Mouse (Mus musculus) cerebellum, adult 9-11 months (tissue): ENCODE measurements at regions not wholly inside any gene's neighbourhood (a gene's known extent, or its start where the extent isn't known, plus 50 kb on each side); places are given as distances from the start of the nearest gene placed in this dataset.
"Not testable (repeated sequence)": the region's sequence is repeated elsewhere in the genome, so short reads cannot be mapped to it uniquely, and the experiment has no call there.

Experiments
- DNase-seq: peaks from one replicate; pipeline ENCODE4 v3.0.0; 2022

- DNase-seq: no peak
These were observed 63.6 kb downstream of the Cd2 start for GRCm38 (mm10) chr3:101224091-101224490.

- DNase-seq: no peak
These were observed 67.8 kb downstream of the Cd2 start for GRCm38 (mm10) chr3:101219897-101220296.

GRCm38 (mm10) chr3:101216711-101217110 lies 71.0 kb downstream of the Cd2 start:
- DNase-seq: no peak

GRCm38 (mm10) chr3:101213212-101213562 lies 74.6 kb downstream of the Cd2 start:
- no peak for DNase-seq

GRCm38 (mm10) chr3:101212403-101213211 lies 75.1 kb downstream of the Cd2 start:
- DNase-seq: no peak

- no peak for DNase-seq
These were observed 75.8 kb downstream of the Cd2 start for GRCm38 (mm10) chr3:101211936-101212335.

GRCm38 (mm10) chr3:101209546-101209945 lies 78.2 kb downstream of the Cd2 start:
- DNase-seq: no peak

- DNase-seq: no peak
These were observed 79.0 kb downstream of the Cd2 start for GRCm38 (mm10) chr3:101208751-101209150.

- not testable (repeated sequence) for DNase-seq
These were observed 81.6 kb downstream of the Cd2 start for GRCm38 (mm10) chr3:101206172-101206571.

GRCm38 (mm10) chr3:101194725-101195124 lies 84.6 kb upstream of the Ptgfrn start:
- DNase-seq: no peak

- no peak for DNase-seq
These were observed 84.2 kb upstream of the Ptgfrn start for GRCm38 (mm10) chr3:101194319-101194718.

- DNase-seq: no peak
These were observed 81.4 kb upstream of the Ptgfrn start for GRCm38 (mm10) chr3:101191298-101191986.

- DNase-seq: no peak
These were observed 71.9 kb upstream of the Ptgfrn start for GRCm38 (mm10) chr3:101181958-101182357.

- no peak for DNase-seq
These were observed 63.9 kb upstream of the Ptgfrn start for GRCm38 (mm10) chr3:101173954-101174353.

GRCm38 (mm10) chr3:101170037-101171019 lies 60.2 kb upstream of the Ptgfrn start:
- no peak for DNase-seq

- DNase-seq: no peak
These were observed 56.9 kb upstream of the Ptgfrn start for GRCm38 (mm10) chr3:101167026-101167425.

GRCm38 (mm10) chr3:101166580-101166979 lies 56.5 kb upstream of the Ptgfrn start:
- no peak for DNase-seq

GRCm38 (mm10) chr3:101165261-101165660 lies 55.2 kb upstream of the Ptgfrn start:
- DNase-seq: no peak

GRCm38 (mm10) chr3:101164771-101165170 lies 54.7 kb upstream of the Ptgfrn start:
- DNase-seq: no peak

GRCm38 (mm10) chr3:101163991-101164434 lies 53.9 kb upstream of the Ptgfrn start:
- DNase-seq: no peak

- no peak for DNase-seq
These were observed 53.3 kb upstream of the Ptgfrn start for GRCm38 (mm10) chr3:101163160-101163990.

GRCm38 (mm10) chr3:101162536-101163159 lies 52.6 kb upstream of the Ptgfrn start:
- no peak for DNase-seq
